Mouse (Mus musculus) embryonic fibroblast, embryonic 13.5 days (primary cell): ENCODE measurements around the gene Dicer1. TPM values are rescaled to one million over a fixed set of nuclear protein-coding genes. Genes with fewer than 3 reads are reported as not detected.

Source experiments
- H3K27ac ChIP-seq: 2 replicates; pipeline ENCODE4 v1.5.1; 2012; ENCODE audit warnings: low read length, control low read depth, inconsistent platforms; ENCODE audit not compliant: insufficient read depth
- H3K4me1 ChIP-seq: 2 replicates; pipeline ENCODE4 v1.6.1; 2011; ENCODE audit warnings: low read length; ENCODE audit not compliant: control insufficient read depth, insufficient read depth
- H3K4me3 ChIP-seq: 2 replicates; pipeline ENCODE4 v1.5.1; 2011; ENCODE audit warnings: mild to moderate bottlenecking, control low read depth, low read length; ENCODE audit not compliant: insufficient read depth
- CTCF ChIP-seq: IDR thresholded peaks from 2 replicates; pipeline ENCODE4 v1.5.1; 2011; ENCODE audit warnings: mild to moderate bottlenecking, control low read depth, low read length, moderate library complexity, borderline replicate concordance; ENCODE audit not compliant: insufficient read depth
- POLR2A ChIP-seq: IDR thresholded peaks from 2 replicates; pipeline ENCODE4 v1.6.1; 2011; ENCODE audit warnings: low read depth, mild to moderate bottlenecking, control low read depth, low read length, moderate library complexity
- polyA plus RNA-seq: library from polyadenylated mRNA; stranded (reverse); fragments of >200 nt; gene quantifications from 2 replicates; pipeline ENCODE4 v1.2.4, GENCODE M21; 2011; ENCODE audit warnings: low read depth; ENCODE audit not compliant: missing spikeins, insufficient read length

The Dicer1 gene
- polyA plus RNA-seq, 1 experiment = 56.8 TPM

- Histone ChIP-seq H3K27ac (no peak overlapping the region), H3K4me1 (no peaks in the 10 kb centered on the region), H3K4me3 (no peak overlapping the region)
- TF ChIP-seq POLR2A = no peak
Observed at GRCm38 (mm10) chr12:104721011-104721410, 30.7 kb downstream of the Dicer1 start.

- Histone ChIP-seq H3K4me3 (no peak overlapping the region), H3K27ac (no peak overlapping the region), H3K4me1 (no peaks in the 10 kb centered on the region)
- TF ChIP-seq POLR2A (no peak), CTCF (no peak)
Observed at GRCm38 (mm10) chr12:104718956-104719355, 32.8 kb downstream of the Dicer1 start.

GRCm38 (mm10) chr12:104716409-104716808, 35.3 kb downstream of the Dicer1 start:
- no peak overlapping the region for H3K4me3 ChIP-seq
- no peak for TF ChIP-seq POLR2A
- no peak for TF ChIP-seq CTCF
- H3K27ac ChIP-seq = no peak overlapping the region
- H3K4me1 ChIP-seq = no peaks in the 10 kb centered on the region

- H3K4me1 ChIP-seq = no peaks in the 10 kb centered on the region
- H3K27ac ChIP-seq = no peak overlapping the region
- no peak for TF ChIP-seq POLR2A
- no peak for TF ChIP-seq CTCF
- no peak overlapping the region for H3K4me3 ChIP-seq
Observed at GRCm38 (mm10) chr12:104715453-104715852, 36.3 kb downstream of the Dicer1 start.

GRCm38 (mm10) chr12:104700266-104700665, 51.5 kb downstream of the Dicer1 start:
- peak overlapping the region; percentile 34; the same call in 1 of the 2 replicates for H3K27ac ChIP-seq
- H3K4me3 ChIP-seq = no peak overlapping the region
- TF ChIP-seq POLR2A (no peak), CTCF (no peak)
- H3K4me1 ChIP-seq = peaks cover 5% of the 10 kb centered on the region; the same call in 1 of the 2 replicates

GRCm38 (mm10) chr12:104699753-104700152, 52.0 kb downstream of the Dicer1 start:
- H3K27ac ChIP-seq = peak overlapping the region; percentile 34; the same call in 1 of the 2 replicates
- H3K4me1 ChIP-seq = peaks cover 5% of the 10 kb centered on the region; the same call in 1 of the 2 replicates
- no peak for TF ChIP-seq CTCF
- TF ChIP-seq POLR2A = no peak
- H3K4me3 ChIP-seq = no peak overlapping the region

- Histone ChIP-seq H3K27ac (no peak overlapping the region), H3K4me3 (no peak overlapping the region), H3K4me1 (0 out of 2 replicates have a peak, but pooled peaks cover 5% of the 10 kb centered on the region)
- TF ChIP-seq POLR2A (no peak), CTCF (no peak)
Observed at GRCm38 (mm10) chr12:104695514-104695913, 56.2 kb downstream of the Dicer1 start.

- TF ChIP-seq POLR2A (no peak), CTCF (no peak)
- Histone ChIP-seq H3K4me3 (no peak overlapping the region), H3K4me1 (no peaks in the 10 kb centered on the region), H3K27ac (no peak overlapping the region)
Observed at GRCm38 (mm10) chr12:104692864-104693263, 58.9 kb downstream of the Dicer1 start.

GRCm38 (mm10) chr12:104690412-104690811, 61.3 kb downstream of the Dicer1 start:
- TF ChIP-seq CTCF (no peak), POLR2A (no peak)
- H3K4me3 ChIP-seq = no peak overlapping the region
- H3K4me1 ChIP-seq = no peaks in the 10 kb centered on the region
- no peak overlapping the region for H3K27ac ChIP-seq

- Histone ChIP-seq H3K27ac (no peak overlapping the region), H3K4me1 (no peaks in the 10 kb centered on the region), H3K4me3 (no peak overlapping the region)
- TF ChIP-seq CTCF (no peak), POLR2A (no peak)
Observed at GRCm38 (mm10) chr12:104688870-104689269, 62.9 kb downstream of the Dicer1 start.
